Mouse (Mus musculus): Measurements from ENCODE around the gene Aldh18a1. TPM values are rescaled to one million over a fixed set of nuclear protein-coding genes. Genes with fewer than 3 reads are reported as not detected.

Gene Aldh18a1
- polyA plus RNA-seq, 1 experiment from 2014 or later = 50.6 TPM

DNA sequence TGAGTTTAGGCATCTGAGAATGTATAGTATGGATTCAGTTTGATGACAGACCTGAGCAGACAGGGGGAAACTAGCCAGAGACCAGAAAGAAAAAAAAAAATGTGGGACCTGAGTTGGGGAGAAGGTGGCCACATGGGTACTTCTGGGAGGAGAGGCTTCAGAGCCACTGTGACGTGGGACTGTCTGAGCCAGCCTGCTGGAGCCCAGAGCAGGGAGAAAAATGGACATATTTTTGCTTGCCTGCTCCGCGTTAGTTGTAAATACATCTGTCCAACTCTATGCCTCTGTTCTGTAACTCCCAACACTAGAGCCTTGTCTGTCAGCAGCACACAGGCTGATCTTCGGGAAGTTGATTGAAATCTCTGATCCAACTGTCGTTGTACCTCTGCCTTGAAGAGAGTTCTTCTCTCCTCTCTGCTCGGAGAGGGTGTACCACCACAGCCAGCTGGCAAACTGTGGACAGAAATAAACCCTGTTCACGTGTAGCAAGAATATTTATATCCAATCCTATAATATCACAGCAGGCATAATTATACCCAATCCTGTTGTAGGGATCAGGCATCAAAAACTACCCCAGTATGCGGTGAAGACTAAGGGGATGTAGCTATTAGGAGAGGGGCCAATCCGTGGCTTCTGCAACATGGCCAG lies 61.8 kb downstream of the Aldh18a1 start:
- H3K9me3 ChIP-seq (replicated peaks) = no peaks in the 10 kb centered on the region
- no peaks in the 10 kb centered on the region for H3K27me3 ChIP-seq (replicated peaks)
- no peak for ATAC-seq (ENCODE audit: insufficient number of reproducible peaks, low FRiP score)
- H3K4me2 ChIP-seq = no peak overlapping the region
- H3K27ac ChIP-seq (ENCODE audit: poor library complexity, severe bottlenecking) = no peak overlapping the region
- 60% methylated on average over 9 of the region's 9 CpGs for WGBS
- H3K9ac ChIP-seq = no peak overlapping the region
- no peak overlapping the region for H3K4me3 ChIP-seq
- H3K36me3 ChIP-seq = no peaks in the 10 kb centered on the region
- H3K4me1 ChIP-seq (replicated peaks) = no peaks in the 10 kb centered on the region

DNA sequence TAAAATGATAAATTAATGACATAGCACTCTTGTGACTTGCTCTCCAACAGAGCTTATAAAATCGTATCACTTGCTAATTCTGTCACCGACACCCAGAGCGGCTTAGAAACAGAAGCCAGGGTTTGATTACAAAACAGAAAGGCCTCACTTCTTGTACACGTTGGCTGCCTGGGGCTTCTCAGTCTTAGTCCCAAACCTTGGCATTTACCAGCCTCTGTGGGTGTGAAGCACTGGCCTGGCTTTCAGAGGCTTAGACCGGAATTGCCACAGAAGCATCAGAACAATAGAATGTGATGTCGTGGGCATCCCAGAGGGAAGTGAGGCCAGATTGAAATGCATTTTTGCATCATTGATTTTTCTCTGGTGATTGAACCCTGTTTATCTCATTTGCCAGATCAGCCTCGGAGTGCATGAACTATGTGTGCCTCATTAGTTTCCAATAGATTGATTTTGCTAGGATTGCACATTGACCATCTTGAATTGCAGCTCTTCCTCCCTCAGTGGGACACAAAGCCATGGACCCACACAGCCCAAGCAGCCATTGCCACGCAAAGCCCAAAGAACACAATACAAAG lies 64.7 kb downstream of the Aldh18a1 start:
- Histone ChIP-seq H3K9me3 (replicated peaks) (no peaks in the 10 kb centered on the region), H3K4me2 (no peak overlapping the region), H3K36me3 (no peaks in the 10 kb centered on the region), H3K4me3 (no peak overlapping the region), H3K27me3 (replicated peaks) (no peaks in the 10 kb centered on the region), H3K4me1 (replicated peaks) (peaks cover 11% of the 10 kb centered on the region), H3K9ac (no peak overlapping the region), H3K27ac (ENCODE audit: poor library complexity, severe bottlenecking) (no peak overlapping the region)
- WGBS = 73% methylated on average over 8 of the region's 8 CpGs
- ATAC-seq (ENCODE audit: insufficient number of reproducible peaks, low FRiP score) = no peak

DNA sequence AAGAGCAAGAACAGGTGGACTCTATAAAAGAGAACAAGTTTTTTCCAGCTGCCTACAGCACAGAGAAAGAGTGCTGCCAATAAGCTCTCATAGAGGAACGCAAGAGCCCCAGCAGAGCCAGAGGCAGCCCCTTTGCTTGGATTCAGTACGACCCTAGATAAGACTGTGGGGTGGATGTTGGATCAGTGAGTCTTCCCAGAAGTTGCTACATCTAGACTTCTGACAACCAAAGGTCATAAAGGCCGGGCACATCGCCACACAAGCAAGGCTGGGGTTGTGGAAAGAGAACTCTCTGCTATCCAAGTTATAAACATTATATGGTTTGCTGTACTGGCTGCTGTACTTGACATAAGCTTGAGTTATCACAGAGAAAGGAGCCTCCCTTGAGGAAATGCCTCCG lies 67.9 kb downstream of the Aldh18a1 start:
- Histone ChIP-seq H3K27ac (ENCODE audit: poor library complexity, severe bottlenecking) (no peak overlapping the region), H3K27me3 (replicated peaks) (no peaks in the 10 kb centered on the region), H3K9ac (no peak overlapping the region), H3K4me1 (replicated peaks) (peaks cover 11% of the 10 kb centered on the region), H3K4me3 (no peak overlapping the region), H3K4me2 (no peak overlapping the region), H3K9me3 (replicated peaks) (no peaks in the 10 kb centered on the region), H3K36me3 (no peaks in the 10 kb centered on the region)
- WGBS = 70% methylated on average over 5 of the region's 5 CpGs
- no peak for ATAC-seq (ENCODE audit: insufficient number of reproducible peaks, low FRiP score)

DNA sequence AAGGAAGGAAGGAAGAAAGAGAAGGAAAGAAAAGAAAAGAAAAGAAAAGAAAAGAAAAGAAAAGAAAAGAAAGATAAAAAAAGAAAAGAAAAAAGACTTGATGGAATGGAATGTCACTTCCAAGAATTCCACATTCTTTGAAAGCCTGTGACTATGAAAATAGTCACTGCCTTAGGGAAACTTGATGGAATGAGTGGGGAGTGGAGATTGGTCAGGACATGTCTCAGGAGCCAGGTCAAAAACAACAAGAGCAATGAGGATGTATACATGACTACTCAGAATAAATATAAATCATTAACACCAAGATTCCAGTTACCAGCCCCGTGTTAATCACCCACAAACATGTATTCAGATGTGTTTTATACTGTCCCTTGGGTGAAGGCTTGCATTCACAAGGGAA lies 69.6 kb downstream of the Aldh18a1 start:
- WGBS = 69% methylated on average over 1 of the region's 1 CpGs
- ATAC-seq (ENCODE audit: insufficient number of reproducible peaks, low FRiP score) = no peak

DNA sequence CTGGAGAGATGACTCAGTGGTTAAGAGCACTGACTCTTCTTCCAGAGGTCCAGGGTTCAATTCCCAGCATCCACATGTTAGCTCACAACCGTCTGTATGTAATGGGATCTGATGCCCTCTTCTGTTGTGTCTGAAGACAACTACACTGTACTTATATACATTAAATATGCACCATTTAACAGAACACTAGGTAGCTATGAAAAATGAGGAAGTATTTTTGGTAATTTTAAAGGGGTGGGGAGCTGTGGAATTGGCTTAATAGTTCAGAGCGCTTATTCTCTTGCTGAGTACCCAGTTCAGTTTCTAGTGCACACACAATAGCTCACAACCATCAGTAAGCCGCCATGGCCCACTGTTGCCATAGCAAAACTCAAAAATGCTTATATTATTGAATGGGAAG lies 72.7 kb downstream of the Aldh18a1 start:
- Histone ChIP-seq H3K27me3 (replicated peaks) (no peaks in the 10 kb centered on the region), H3K4me1 (replicated peaks) (peaks cover 30% of the 10 kb centered on the region), H3K36me3 (no peaks in the 10 kb centered on the region), H3K9ac (no peak overlapping the region), H3K4me3 (no peak overlapping the region), H3K27ac (ENCODE audit: poor library complexity, severe bottlenecking) (no peak overlapping the region), H3K4me2 (no peak overlapping the region), H3K9me3 (replicated peaks) (no peaks in the 10 kb centered on the region)
- whole genome bisulfite sequencing = 88% methylated on average over 3 of the region's 3 CpGs
- ATAC-seq (ENCODE audit: insufficient number of reproducible peaks, low FRiP score) = no peak

More for the DNA sequence above, 69.6 kb downstream of the Aldh18a1 start:
- Histone ChIP-seq H3K9ac (no peak overlapping the region), H3K27ac (ENCODE audit: poor library complexity, severe bottlenecking) (no peak overlapping the region), H3K4me3 (no peak overlapping the region), H3K27me3 (replicated peaks) (no peaks in the 10 kb centered on the region), H3K9me3 (replicated peaks) (no peaks in the 10 kb centered on the region), H3K4me2 (no peak overlapping the region), H3K4me1 (replicated peaks) (peaks cover 13% of the 10 kb centered on the region), H3K36me3 (no peaks in the 10 kb centered on the region)

DNA sequence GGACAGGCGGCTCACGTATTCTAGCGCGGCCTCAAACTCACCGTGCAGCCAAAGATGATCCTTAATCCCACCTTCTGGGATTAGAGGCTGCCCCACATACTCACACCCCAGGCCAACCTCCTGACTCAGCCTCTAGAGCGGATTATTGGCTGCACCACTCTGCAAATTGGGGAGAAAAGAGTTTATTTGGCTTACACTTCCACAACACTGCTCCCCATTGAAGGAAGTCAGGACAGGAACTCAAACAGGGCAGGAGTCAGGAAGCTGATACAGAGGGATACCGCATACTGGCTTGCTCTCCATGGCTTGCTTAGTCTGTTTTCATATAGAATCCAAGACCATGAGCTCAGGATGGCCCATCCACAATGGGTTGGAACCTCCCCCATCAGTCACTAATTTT lies 73.9 kb downstream of the Aldh18a1 start:
- no peak overlapping the region for H3K4me2 ChIP-seq
- H3K4me1 ChIP-seq (replicated peaks) = peaks cover 29% of the 10 kb centered on the region
- no peak for ATAC-seq (ENCODE audit: insufficient number of reproducible peaks, low FRiP score)
- H3K36me3 ChIP-seq = no peaks in the 10 kb centered on the region
- no peak overlapping the region for H3K4me3 ChIP-seq
- H3K9me3 ChIP-seq (replicated peaks) = no peaks in the 10 kb centered on the region
- H3K9ac ChIP-seq = no peak overlapping the region
- H3K27me3 ChIP-seq (replicated peaks) = no peaks in the 10 kb centered on the region
- no peak overlapping the region for H3K27ac ChIP-seq (ENCODE audit: poor library complexity, severe bottlenecking)
- WGBS = 80% methylated on average over 7 of the region's 7 CpGs

DNA sequence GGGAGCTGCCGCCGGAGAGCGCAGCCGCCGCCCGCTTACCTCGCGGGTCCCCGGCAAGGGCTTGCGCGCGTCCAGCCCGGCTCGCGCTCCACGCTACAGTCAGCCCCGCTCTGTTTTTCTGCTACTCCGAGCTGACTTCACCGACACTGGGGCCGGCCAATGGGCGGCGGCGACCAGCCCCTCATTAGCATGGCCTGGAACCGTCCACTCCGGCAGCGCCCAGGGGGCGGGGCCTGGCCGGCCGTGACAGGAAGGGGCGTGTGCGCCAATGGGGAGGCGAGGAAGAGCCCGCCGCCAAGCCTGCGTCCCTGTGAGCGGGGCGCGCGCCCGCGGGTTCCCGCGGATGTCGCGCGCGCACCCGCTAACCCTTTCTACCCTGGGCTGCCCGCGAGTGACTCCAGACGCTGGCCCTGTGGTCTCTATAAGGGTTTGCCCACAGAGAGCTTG lies 74.6 kb downstream of the Aldh18a1 start, which contains the start of gene Sorbs1:
Gene Sorbs1, minus strand, starts transcription at position 148 of the 447 bp plus-strand sequence.
- Histone ChIP-seq H3K4me2 (peak within 1 kb of the TSS; percentile 89), H3K36me3 (no peaks in the 10 kb centered on the region), H3K4me3 (peak within 1 kb of the TSS; percentile 96), H3K4me1 (replicated peaks) (peaks cover 32% of the 10 kb centered on the region), H3K27ac (ENCODE audit: poor library complexity, severe bottlenecking) (peak within 1 kb of the TSS; percentile 96), H3K27me3 (replicated peaks) (no peaks in the 10 kb centered on the region), H3K9ac (peak within 1 kb of the TSS; percentile 96), H3K9me3 (replicated peaks) (no peaks in the 10 kb centered on the region)
- under 1% methylated on average over 50 of the region's 51 CpGs for WGBS
- ATAC-seq (ENCODE audit: insufficient number of reproducible peaks, low FRiP score) = peak; percentile 98

DNA sequence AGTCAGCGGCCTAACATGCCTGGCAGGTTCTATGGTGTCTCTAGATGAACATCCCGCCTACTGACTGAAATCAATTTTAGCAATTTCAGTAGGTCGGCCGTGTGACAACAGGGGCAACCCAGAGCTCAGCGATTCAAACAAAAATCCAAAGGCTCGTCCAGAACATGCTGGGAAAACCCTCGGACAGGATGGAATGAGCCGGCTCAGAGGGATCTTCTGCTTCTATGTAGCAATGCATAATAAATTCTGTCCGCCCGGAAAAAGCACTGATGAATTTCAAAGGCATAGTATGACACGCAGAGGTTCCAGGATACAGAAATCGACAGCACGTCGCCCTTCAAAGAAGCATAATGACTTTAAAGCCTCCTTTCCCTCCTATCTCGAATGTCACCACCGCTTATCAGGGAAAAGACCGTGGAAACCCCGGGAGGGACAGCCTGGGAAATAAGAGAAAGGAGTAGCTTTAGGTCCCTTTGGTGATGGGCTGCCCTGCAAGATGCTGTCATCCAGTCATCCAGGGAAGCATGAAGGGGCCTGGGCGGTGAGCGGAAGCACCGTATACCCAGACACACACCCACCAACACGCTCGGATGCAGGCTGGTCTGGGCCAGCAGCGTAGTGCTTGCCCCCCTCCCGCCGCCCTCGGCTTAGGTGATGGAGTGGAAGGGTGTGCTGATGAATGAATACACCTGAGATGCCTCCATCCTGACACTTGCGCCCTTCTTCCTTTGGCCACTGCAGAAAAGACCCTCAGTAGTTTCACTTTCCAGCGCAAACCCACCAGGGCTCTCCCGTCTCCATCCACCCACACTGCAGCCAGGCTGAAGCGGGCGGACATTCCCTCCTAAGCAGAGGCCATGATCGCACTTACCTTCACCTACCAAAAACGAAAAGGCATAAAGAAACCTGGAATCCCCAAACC lies 75.5 kb downstream of the Aldh18a1 start:
- H3K36me3 ChIP-seq = peaks cover 4% of the 10 kb centered on the region; the same call in 1 of the 2 replicates
- peak overlapping the region; percentile 96 for H3K9ac ChIP-seq
- H3K9me3 ChIP-seq (replicated peaks) = no peaks in the 10 kb centered on the region
- under 1% methylated on average over 33 of the region's 34 CpGs for WGBS
- peak overlapping the region; percentile 89 for H3K4me2 ChIP-seq
- no peaks in the 10 kb centered on the region for H3K27me3 ChIP-seq (replicated peaks)
- H3K4me3 ChIP-seq = peak overlapping the region; percentile 96
- ATAC-seq (ENCODE audit: insufficient number of reproducible peaks, low FRiP score) = peak; percentile 66
- H3K4me1 ChIP-seq (replicated peaks) = peaks cover 32% of the 10 kb centered on the region
- peak overlapping the region; percentile 96 for H3K27ac ChIP-seq (ENCODE audit: poor library complexity, severe bottlenecking)

DNA sequence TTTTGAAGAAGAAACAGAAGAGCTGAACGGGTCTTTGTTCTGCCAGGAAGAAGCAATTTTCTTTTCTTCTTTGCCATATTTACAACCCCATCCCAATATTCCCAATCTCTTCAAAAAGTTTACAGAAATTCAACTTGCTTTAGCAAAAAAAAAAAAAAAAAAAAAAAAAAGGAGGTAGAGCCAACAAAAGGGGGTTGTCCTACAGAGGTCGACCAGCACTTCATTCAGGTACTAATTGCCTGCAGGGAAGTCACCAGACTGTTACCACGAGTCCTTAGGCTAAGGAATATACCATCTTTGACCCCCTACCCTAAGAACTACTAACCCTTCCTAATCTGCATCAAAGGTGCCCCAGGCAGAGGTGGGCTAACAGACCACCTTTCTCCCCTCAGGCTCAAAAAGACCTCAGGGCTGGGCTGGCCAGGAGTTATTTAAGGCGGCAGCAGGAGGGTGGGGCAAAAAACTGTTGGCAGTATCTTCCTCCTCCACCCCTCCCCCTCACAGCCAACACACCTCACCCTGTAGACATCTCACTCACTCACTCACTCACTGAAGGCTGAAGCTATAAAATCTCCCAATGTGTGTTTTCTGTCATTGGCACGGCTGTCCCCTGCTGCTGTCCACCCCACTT lies 76.5 kb downstream of the Aldh18a1 start:
- Histone ChIP-seq H3K4me1 (replicated peaks) (peaks cover 32% of the 10 kb centered on the region), H3K9me3 (replicated peaks) (no peaks in the 10 kb centered on the region), H3K36me3 (peaks cover 8% of the 10 kb centered on the region; the same call in 1 of the 2 replicates), H3K4me2 (peak overlapping the region; percentile 89), H3K27ac (ENCODE audit: poor library complexity, severe bottlenecking) (peak overlapping the region; percentile 96), H3K9ac (peak overlapping the region; percentile 96; the same call in 1 of the 2 replicates), H3K27me3 (replicated peaks) (no peaks in the 10 kb centered on the region), H3K4me3 (peak overlapping the region; percentile 96)
- WGBS = 6% methylated on average over 5 of the region's 5 CpGs
- ATAC-seq (ENCODE audit: insufficient number of reproducible peaks, low FRiP score) = 0 out of 2 replicates have a peak, but pooled peaks have one; percentile 13

DNA sequence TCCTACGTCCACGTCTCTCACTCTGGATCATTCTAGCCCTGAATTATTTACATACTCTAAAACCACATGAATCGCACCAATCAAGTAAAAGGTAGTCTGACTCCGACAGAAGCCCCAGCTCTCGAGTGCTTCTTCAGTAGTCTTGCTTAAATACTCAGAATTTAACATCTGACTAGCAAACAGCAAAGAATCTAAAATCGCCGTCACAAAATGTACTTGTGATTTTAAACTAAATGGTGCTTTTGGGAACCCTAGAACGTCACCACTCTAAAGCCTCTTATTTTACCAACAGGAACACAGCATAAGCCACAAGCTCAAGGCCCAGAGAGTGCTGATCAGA lies 77.2 kb downstream of the Aldh18a1 start:
- no peak overlapping the region for H3K4me3 ChIP-seq
- no peaks in the 10 kb centered on the region for H3K27me3 ChIP-seq (replicated peaks)
- WGBS = 71% methylated on average over 8 of the region's 8 CpGs
- ATAC-seq (ENCODE audit: insufficient number of reproducible peaks, low FRiP score) = no peak
- no peak overlapping the region for H3K27ac ChIP-seq (ENCODE audit: poor library complexity, severe bottlenecking)
- H3K4me1 ChIP-seq (replicated peaks) = peaks cover 36% of the 10 kb centered on the region
- H3K9me3 ChIP-seq (replicated peaks) = no peaks in the 10 kb centered on the region
- peak overlapping the region; percentile 36; the same call in 1 of the 2 replicates for H3K9ac ChIP-seq
- peaks cover 8% of the 10 kb centered on the region; the same call in 1 of the 2 replicates for H3K36me3 ChIP-seq
- H3K4me2 ChIP-seq = peak overlapping the region; percentile 89

Data from heart, embryonic 12.5 days (tissue).